Mouse (Mus musculus): ENCODE measurements at regions not wholly inside any gene's neighbourhood (a gene's known extent, or its start where the extent isn't known, plus 50 kb on each side); places are given as distances from the start of the nearest gene placed in this dataset.

- TF ChIP-seq CTCF (IDR thresholded peaks at IDR 0.05; ENCODE audit: borderline replicate concordance, insufficient read depth, low read length) (no peak), POLR2A (IDR thresholded peaks at IDR 0.05; ENCODE audit: low read depth, low read length) (no peak)
Measured at GRCm38 (mm10) chr8:90063291-90063690, 284.9 kb downstream of the Tox3 start.
